11 mouse cellular contexts compared by ENCODE assay signal in genomic region chr16:76354841-76355240, GRCm38 (mm10). TPM values are rescaled to one million over a fixed set of nuclear protein-coding genes. Genes with fewer than 3 reads are reported as not detected.
DNase-seq lines count a peak whose midpoint lies in the region; ATAC-seq lines count a peak whose summit lies in the region.
"Had no signal": no experiment of that assay in that cellular context is flagged by ENCODE, and none has a peak within 500 bp of the region (broad histone marks: within the 10 kb centered on the region; RNA-seq: fewer than 3 reads in every experiment).

No protein-coding gene starts in this region.

- DNase-seq in lung, postnatal 36 days, result peak; percentile 30
- no peak for DNase-seq in lung, postnatal 4 days
- peak; percentile 6 for DNase-seq in MEL-GATA-1-ER (ENCODE audit: extremely low read depth, low read depth)
- peak; percentile 76 for DNase-seq in induced T-regulatory cell, adult 2 months (ENCODE audit: low read depth)
- DNase-seq in adrenal gland, adult 2 months, result no peak
- DNase-seq in left cerebral cortex, postnatal 25 days (ENCODE audit: low spot score in 2 of 2), result no peak
- DNase-seq: adrenal gland, adult 8-10 months; cerebellum, adult 11 months; heart, adult 18-20 months; layer of hippocampus, postnatal 36 days had no signal

- peak; percentile 78 for ATAC-seq in megakaryocyte-erythroid progenitor cell, adult 5-6 weeks (replicated peaks; ENCODE audit: low FRiP score, low TSS enrichment, poor library complexity, severe bottlenecking)

- intact Hi-C loops in left cerebral cortex, postnatal 25 days (cut with DNase I), result no loop called here

RNA-seq across cellular contexts. Expression of gene Nrip1, which starts 18.8 kb away (rescaled TPM):
- total RNA-seq in megakaryocyte-erythroid progenitor cell, adult 5-6 weeks (2014; fragmentation: Nextera tagmentation), result 53.0 and 55.6 TPM in 2 replicates
- 30.3 and 41.7 TPM in 2 replicates for total RNA-seq in megakaryocyte-erythroid progenitor cell, adult 5-6 weeks (2017)
- 10 to 100 TPM; 80.3 to 95.3 TPM for total RNA-seq in adrenal gland, adult 2 months (2021)
- 7.6 and 7.7 TPM in 2 replicates for polyA plus RNA-seq in adrenal gland, adult 2 months (2012; rRNA removed)
- 10 to 100 TPM; 49.7 to 60.8 TPM for total RNA-seq in left cerebral cortex, postnatal 25 days (2021)

Comparison
In these comparisons a context has a peak if more than half of its experiments do, and no peak if none do; other contexts are left out.
1. DNase-seq: peak in lung, postnatal 36 days (single experiment), MEL-GATA-1-ER (single experiment) and induced T-regulatory cell, adult 2 months (single experiment); none in lung, postnatal 4 days (0 of 2), adrenal gland, adult 2 months (single experiment) and left cerebral cortex, postnatal 25 days (0 of 2).